Mouse (Mus musculus): ENCODE measurements around the gene March8.

- TF ChIP-seq CTCF (IDR thresholded peaks at IDR 0.05; ENCODE audit: extremely low read depth, insufficient read depth, insufficient read length, insufficient replicate concordance) (no peak), POLR2A (IDR thresholded peaks at IDR 0.05; ENCODE audit: low read depth, low read length) (no peak)
These were observed 69.4 kb downstream of the March8 start for GRCm38 (mm10) chr6:116407216-116407615.

Measured in spleen, adult 2 months (tissue).